Mouse (Mus musculus) ES-E14 (cell line): ENCODE results near the gene Crabp2. TPM values are rescaled to one million over a fixed set of nuclear protein-coding genes. Genes with fewer than 3 reads are reported as not detected.

ENCODE experiments used
- DNase-seq: peaks from one replicate; pipeline ENCODE4 v3.0.0-alpha.2; 2013; ENCODE audit warnings: low read depth, low spot score
- H3K27ac ChIP-seq: 2 replicates; pipeline ENCODE4 v1.5.1; 2012; ENCODE audit warnings: low read depth, mild to moderate bottlenecking, low read length, moderate library complexity, mixed read lengths; ENCODE audit not compliant: poor library complexity, insufficient read depth, severe bottlenecking
- H3K36me3 ChIP-seq: 2 replicates; pipeline ENCODE4 v1.6.1; 2012; ENCODE audit warnings: mild to moderate bottlenecking, low read length, moderate library complexity, mixed read lengths; ENCODE audit not compliant: control insufficient read depth, poor library complexity, insufficient read depth, severe bottlenecking
- H3K4me1 ChIP-seq, 2 experiments: fragments of 150-350 bp in 1 of 2; sonication (generic) in 1 of 2; 2 replicates each; pipeline ENCODE4 v1.6.1; 2012; ENCODE audit warnings: low read length in 2 of 2, mild to moderate bottlenecking in 1 of 2, mixed read lengths in 1 of 2; ENCODE audit not compliant: control insufficient read depth in 2 of 2, insufficient read depth in 2 of 2, poor library complexity in 1 of 2
- H3K4me3 ChIP-seq, 2 experiments: fragments of 150-350 bp in 1 of 2; sonication (generic) in 1 of 2; 2 replicates each; pipeline ENCODE4 v1.5.1; 2012; ENCODE audit warnings: low read length in 2 of 2, low read depth in 1 of 2, mild to moderate bottlenecking in 1 of 2, mixed read lengths in 1 of 2; ENCODE audit not compliant: insufficient read depth in 1 of 2, poor library complexity in 1 of 2, severe bottlenecking in 1 of 2
- H3K9ac ChIP-seq: 2 replicates; pipeline ENCODE4 v1.6.1; 2012; ENCODE audit warnings: low read depth, mild to moderate bottlenecking, low read length, mixed read lengths; ENCODE audit not compliant: poor library complexity, insufficient read depth, severe bottlenecking
- H3K9me3 ChIP-seq: fragments of 150-350 bp; sonication (generic); 2 replicates; pipeline ENCODE4 v1.6.1; 2012; ENCODE audit warnings: low read depth, mild to moderate bottlenecking, low read length; ENCODE audit not compliant: control insufficient read depth, insufficient read depth
- CHD2 ChIP-seq: IDR thresholded peaks from 2 replicates; pipeline ENCODE4 v1.6.1; 2014; ENCODE audit warnings: mild to moderate bottlenecking, low read depth, low read length, inconsistent platforms
- HCFC1 ChIP-seq: IDR thresholded peaks from 2 replicates; pipeline ENCODE4 v1.6.1; 2012; ENCODE audit warnings: low read length, inconsistent platforms, borderline replicate concordance; ENCODE audit not compliant: insufficient read depth
- MAFK ChIP-seq: IDR thresholded peaks from 2 replicates; pipeline ENCODE4 v1.6.1; 2014; ENCODE audit warnings: mild to moderate bottlenecking, low read depth, low read length, inconsistent platforms; ENCODE audit not compliant: insufficient read depth
- ZC3H11A ChIP-seq: IDR thresholded peaks from 2 replicates; pipeline ENCODE4 v1.6.1; 2012; ENCODE audit warnings: low read depth, mild to moderate bottlenecking, inconsistent platforms, low read length, borderline replicate concordance
- ZNF384 ChIP-seq: IDR thresholded peaks from 2 replicates; pipeline ENCODE4 v1.6.1; 2012; ENCODE audit warnings: low read depth, low read length, inconsistent platforms
- in situ Hi-C, 2 experiments: fragments of 600-800 bp; cut with MboI; formaldehyde crosslinking; loops; one replicate each; pipeline ENCODE4 v1.15.1; 2025; ENCODE audit warnings: low sequenced_read_pairs in 2 of 2, inconsistent platforms in 1 of 2; ENCODE audit not compliant: unreplicated experiment in 2 of 2
- total RNA-seq: library from RNA; depleted of rRNA; stranded (reverse); fragments of 300-350 nt; gene quantifications from 2 replicates; pipeline ENCODE4 v1.2.3, GENCODE M21; 2012

Gene Crabp2
- total RNA-seq, 1 experiment = 19.7 TPM

GRCm38 (mm10) chr3:87981894-87982835, 33.7 kb downstream of the Crabp2 start:
- no peak for DNase-seq
- H3K9ac ChIP-seq = no peak overlapping the region
- peaks cover 2 to 17% of the 10 kb centered on the region in 2 experiments; a peak in 2 of 4 replicates for H3K4me1 ChIP-seq
- TF ChIP-seq CHD2 (no peak), ZC3H11A (no peak), ZNF384 (no peak), HCFC1 (no peak), MAFK (no peak)
- no peaks in the 10 kb centered on the region for H3K36me3 ChIP-seq
- H3K27ac ChIP-seq = no peak overlapping the region
- in situ Hi-C loops = no loop called here
- H3K4me3 ChIP-seq = 0 out of 4 replicates have a peak overlapping the region, but pooled peaks of 1 of the 2 experiments have one; percentile 21
- no peaks in the 10 kb centered on the region for H3K9me3 ChIP-seq

DNA sequence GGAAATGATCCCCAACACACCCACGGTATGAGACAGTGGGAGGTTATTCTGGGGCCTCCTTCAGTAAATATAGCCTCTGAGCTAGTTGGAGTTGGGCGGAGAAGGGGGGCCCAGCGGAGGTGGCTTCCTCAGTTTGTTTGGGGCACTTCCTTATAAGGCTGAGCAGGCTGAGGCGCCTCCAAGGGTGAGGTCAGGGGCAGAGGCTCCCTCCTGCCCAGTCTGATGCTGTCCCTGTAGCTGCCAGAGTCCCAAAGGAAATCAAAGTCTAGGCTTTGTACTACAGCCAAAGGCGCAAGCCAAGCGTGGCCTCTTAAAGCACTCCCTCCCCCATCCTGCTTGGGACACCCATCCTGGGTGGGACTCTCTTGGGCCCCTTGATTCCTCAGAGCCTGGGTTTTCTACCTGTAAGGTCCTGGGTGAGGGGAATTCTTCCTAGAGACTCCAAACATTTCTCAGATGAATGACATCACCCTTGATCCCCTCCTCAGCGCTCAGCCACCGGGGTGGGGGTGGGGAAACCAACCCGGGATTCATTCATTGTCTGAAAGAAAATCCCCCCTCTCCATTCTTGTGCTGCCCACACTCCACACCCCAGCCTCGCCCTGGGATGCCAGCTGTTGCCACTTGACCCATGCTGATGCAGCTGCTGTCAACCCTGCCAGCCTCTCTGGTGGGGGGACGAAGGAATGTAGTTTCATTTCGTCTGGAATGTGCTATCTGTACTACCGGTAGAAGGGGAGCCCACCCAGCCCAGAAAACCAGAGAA, 34.6 kb downstream of the Crabp2 start:
- peaks cover 2 to 21% of the 10 kb centered on the region in 2 experiments; a peak in 2 of 4 replicates for H3K4me1 ChIP-seq
- in situ Hi-C loops = no loop called here
- H3K36me3 ChIP-seq = no peaks in the 10 kb centered on the region
- no peak overlapping the region for H3K27ac ChIP-seq
- H3K4me3 ChIP-seq = 0 out of 4 replicates have a peak overlapping the region, but pooled peaks of 1 of the 2 experiments have one; percentile 21
- TF ChIP-seq MAFK = no peak
- TF ChIP-seq ZNF384 = no peak
- no peak for TF ChIP-seq HCFC1
- no peak for TF ChIP-seq CHD2
- no peak for TF ChIP-seq ZC3H11A
- no peak overlapping the region for H3K9ac ChIP-seq
- DNase-seq = no peak
- H3K9me3 ChIP-seq = no peaks in the 10 kb centered on the region

- Histone ChIP-seq H3K9me3 (no peaks in the 10 kb centered on the region), H3K9ac (no peak overlapping the region)
- in situ Hi-C loops = no loop called here
Observed at GRCm38 (mm10) chr3:87983627-87984026, 35.2 kb downstream of the Crabp2 start.

GRCm38 (mm10) chr3:87984094-87984493, 35.6 kb downstream of the Crabp2 start:
- no peak for TF ChIP-seq ZC3H11A
- no peak for TF ChIP-seq MAFK
- no peak for TF ChIP-seq ZNF384
- TF ChIP-seq CHD2 = no peak
- TF ChIP-seq HCFC1 = no peak
- Histone ChIP-seq H3K9ac (no peak overlapping the region), H3K27ac (no peak overlapping the region), H3K9me3 (no peaks in the 10 kb centered on the region), H3K36me3 (no peaks in the 10 kb centered on the region), H3K4me1 (peaks cover 2 to 23% of the 10 kb centered on the region in 2 experiments; a peak in 2 of 4 replicates), H3K4me3 (no peak overlapping the region)
- in situ Hi-C loops = no loop called here
- no peak for DNase-seq

More at GRCm38 (mm10) chr3:87983627-87984026, 35.2 kb downstream of the Crabp2 start:
- no peak overlapping the region for H3K4me3 ChIP-seq
- H3K36me3 ChIP-seq = no peaks in the 10 kb centered on the region
- no peak for TF ChIP-seq ZNF384
- H3K27ac ChIP-seq = no peak overlapping the region
- DNase-seq = no peak
- peaks cover 2 to 23% of the 10 kb centered on the region in 2 experiments; a peak in 2 of 4 replicates for H3K4me1 ChIP-seq
